Mouse (Mus musculus): ENCODE results near the gene Coq9. TPM values are rescaled to one million over a fixed set of nuclear protein-coding genes. Genes with fewer than 3 reads are reported as not detected.

Gene Coq9
- polyA plus RNA-seq, 1 experiment from 2014 or later = 118 TPM

GRCm38 (mm10) chr8:94857011-94857345 lies 18.9 kb downstream of the Coq9 start:
- 0 out of 2 replicates have a peak, but pooled peaks have one; percentile 2 for ATAC-seq (ENCODE audit: insufficient number of reproducible peaks, low FRiP score)
- Histone ChIP-seq H3K27ac (ENCODE audit: poor library complexity, severe bottlenecking) (no peak overlapping the region), H3K36me3 (peaks cover 53% of the 10 kb centered on the region), H3K9ac (no peak overlapping the region), H3K4me3 (peak overlapping the region; percentile 100; the same call in 1 of the 2 replicates), H3K9me3 (replicated peaks) (no peaks in the 10 kb centered on the region), H3K4me1 (replicated peaks) (peaks cover 20% of the 10 kb centered on the region; the same call in 1 of the 2 replicates), H3K27me3 (replicated peaks) (no peaks in the 10 kb centered on the region), H3K4me2 (peak overlapping the region; percentile 93; the same call in 1 of the 2 replicates)
- 28% methylated on average over 5 of the region's 5 CpGs for WGBS

- peaks cover 26% of the 10 kb centered on the region for H3K4me1 ChIP-seq (replicated peaks)
- H3K4me2 ChIP-seq = peak within 1 kb of the TSS; percentile 93
- peak within 1 kb of the TSS; percentile 100 for H3K4me3 ChIP-seq
- H3K9ac ChIP-seq = peak within 1 kb of the TSS; percentile 99
- H3K36me3 ChIP-seq = peaks cover 55% of the 10 kb centered on the region
- peak within 1 kb of the TSS; percentile 60 for H3K27ac ChIP-seq (ENCODE audit: poor library complexity, severe bottlenecking)
- no peaks in the 10 kb centered on the region for H3K27me3 ChIP-seq (replicated peaks)
- H3K9me3 ChIP-seq (replicated peaks) = no peaks in the 10 kb centered on the region
- peak; percentile 72 for ATAC-seq (ENCODE audit: insufficient number of reproducible peaks, low FRiP score)
- under 1% methylated on average over 68 of the region's 68 CpGs for WGBS
These were observed 19.4 kb downstream of the Coq9 start, which contains the start of gene Polr2c for GRCm38 (mm10) chr8:94857346-94858173. TSS of gene Polr2c (plus strand) at chr8:94857450.

GRCm38 (mm10) chr8:94861352-94861910 lies 23.3 kb downstream of the Coq9 start:
- H3K4me2 ChIP-seq = no peak overlapping the region
- H3K4me1 ChIP-seq (replicated peaks) = peaks cover 28% of the 10 kb centered on the region
- H3K36me3 ChIP-seq = peaks cover 65% of the 10 kb centered on the region
- WGBS = 65% methylated on average over 8 of the region's 8 CpGs
- no peak overlapping the region for H3K4me3 ChIP-seq
- H3K27me3 ChIP-seq (replicated peaks) = no peaks in the 10 kb centered on the region
- no peak overlapping the region for H3K9ac ChIP-seq
- ATAC-seq (ENCODE audit: insufficient number of reproducible peaks, low FRiP score) = no peak
- H3K9me3 ChIP-seq (replicated peaks) = no peaks in the 10 kb centered on the region
- no peak overlapping the region for H3K27ac ChIP-seq (ENCODE audit: poor library complexity, severe bottlenecking)

GRCm38 (mm10) chr8:94862487-94863220 lies 24.5 kb downstream of the Coq9 start:
- no peak overlapping the region for H3K9ac ChIP-seq
- H3K36me3 ChIP-seq = peaks cover 77% of the 10 kb centered on the region
- peak overlapping the region; percentile 37; the same call in 1 of the 2 replicates for H3K27ac ChIP-seq (ENCODE audit: poor library complexity, severe bottlenecking)
- no peaks in the 10 kb centered on the region for H3K27me3 ChIP-seq (replicated peaks)
- peak; percentile 25; the same call in 1 of the 2 replicates for ATAC-seq (ENCODE audit: insufficient number of reproducible peaks, low FRiP score)
- H3K4me3 ChIP-seq = no peak overlapping the region
- WGBS = 74% methylated on average over 12 of the region's 12 CpGs
- no peak overlapping the region for H3K4me2 ChIP-seq
- peaks cover 38% of the 10 kb centered on the region for H3K4me1 ChIP-seq (replicated peaks)
- no peaks in the 10 kb centered on the region for H3K9me3 ChIP-seq (replicated peaks)

- Histone ChIP-seq H3K27me3 (replicated peaks) (no peaks in the 10 kb centered on the region), H3K4me2 (no peak overlapping the region), H3K27ac (ENCODE audit: poor library complexity, severe bottlenecking) (peak overlapping the region; percentile 37; the same call in 1 of the 2 replicates), H3K4me1 (replicated peaks) (peaks cover 43% of the 10 kb centered on the region), H3K9ac (no peak overlapping the region), H3K36me3 (peaks cover 86% of the 10 kb centered on the region), H3K4me3 (no peak overlapping the region), H3K9me3 (replicated peaks) (no peaks in the 10 kb centered on the region)
- no peak for ATAC-seq (ENCODE audit: insufficient number of reproducible peaks, low FRiP score)
- WGBS = 66% methylated on average over 10 of the region's 10 CpGs
These were observed 26.0 kb downstream of the Coq9 start for GRCm38 (mm10) chr8:94863897-94864673.

- WGBS = 81% methylated on average over 10 of the region's 10 CpGs
- Histone ChIP-seq H3K4me1 (replicated peaks) (peaks cover 50% of the 10 kb centered on the region), H3K9me3 (replicated peaks) (no peaks in the 10 kb centered on the region), H3K9ac (no peak overlapping the region), H3K27me3 (replicated peaks) (no peaks in the 10 kb centered on the region), H3K27ac (ENCODE audit: poor library complexity, severe bottlenecking) (no peak overlapping the region), H3K36me3 (peaks cover 89% of the 10 kb centered on the region), H3K4me2 (no peak overlapping the region), H3K4me3 (no peak overlapping the region)
- no peak for ATAC-seq (ENCODE audit: insufficient number of reproducible peaks, low FRiP score)
These were observed 27.2 kb downstream of the Coq9 start for GRCm38 (mm10) chr8:94865292-94865691.

GRCm38 (mm10) chr8:94866921-94867320 lies 28.8 kb downstream of the Coq9 start:
- H3K4me3 ChIP-seq = no peak overlapping the region
- 75% methylated on average over 9 of the region's 9 CpGs for whole genome bisulfite sequencing
- no peaks in the 10 kb centered on the region for H3K27me3 ChIP-seq (replicated peaks)
- H3K9me3 ChIP-seq (replicated peaks) = no peaks in the 10 kb centered on the region
- no peak overlapping the region for H3K27ac ChIP-seq (ENCODE audit: poor library complexity, severe bottlenecking)
- ATAC-seq (ENCODE audit: insufficient number of reproducible peaks, low FRiP score) = no peak
- no peak overlapping the region for H3K9ac ChIP-seq
- H3K4me2 ChIP-seq = no peak overlapping the region
- peaks cover 80% of the 10 kb centered on the region for H3K36me3 ChIP-seq
- H3K4me1 ChIP-seq (replicated peaks) = peaks cover 61% of the 10 kb centered on the region

GRCm38 (mm10) chr8:94869146-94869545 lies 31.0 kb downstream of the Coq9 start:
- H3K4me3 ChIP-seq = 0 out of 2 replicates have a peak overlapping the region, but pooled peaks have one; percentile 44

GRCm38 (mm10) chr8:94870003-94870402 lies 31.9 kb downstream of the Coq9 start:
- Histone ChIP-seq H3K9me3 (replicated peaks) (no peaks in the 10 kb centered on the region), H3K27ac (ENCODE audit: poor library complexity, severe bottlenecking) (peak overlapping the region; percentile 26; the same call in 1 of the 2 replicates), H3K4me2 (peak overlapping the region; percentile 90), H3K4me1 (replicated peaks) (peaks cover 76% of the 10 kb centered on the region), H3K36me3 (peaks cover 49% of the 10 kb centered on the region), H3K4me3 (peak overlapping the region; percentile 44), H3K27me3 (replicated peaks) (no peaks in the 10 kb centered on the region), H3K9ac (peak overlapping the region; percentile 57)
- ATAC-seq (ENCODE audit: insufficient number of reproducible peaks, low FRiP score) = no peak
- WGBS = 52% methylated on average over 4 of the region's 4 CpGs

More at GRCm38 (mm10) chr8:94869146-94869545, 31.0 kb downstream of the Coq9 start:
- Histone ChIP-seq H3K36me3 (peaks cover 58% of the 10 kb centered on the region), H3K9ac (peak overlapping the region; percentile 57), H3K4me1 (replicated peaks) (peaks cover 68% of the 10 kb centered on the region), H3K27me3 (replicated peaks) (no peaks in the 10 kb centered on the region), H3K27ac (ENCODE audit: poor library complexity, severe bottlenecking) (peak overlapping the region; percentile 35), H3K4me2 (peak overlapping the region; percentile 90), H3K9me3 (replicated peaks) (no peaks in the 10 kb centered on the region)
- WGBS = 38% methylated on average over 7 of the region's 7 CpGs
- peak; percentile 7; the same call in 1 of the 2 replicates for ATAC-seq (ENCODE audit: insufficient number of reproducible peaks, low FRiP score)

GRCm38 (mm10) chr8:94870474-94871107 lies 32.5 kb downstream of the Coq9 start:
- peak overlapping the region; percentile 55; the same call in 1 of the 2 replicates for H3K27ac ChIP-seq (ENCODE audit: poor library complexity, severe bottlenecking)
- H3K4me2 ChIP-seq = peak overlapping the region; percentile 90
- 0 out of 2 replicates have a peak, but pooled peaks have one; percentile 1 for ATAC-seq (ENCODE audit: insufficient number of reproducible peaks, low FRiP score)
- peak overlapping the region; percentile 57 for H3K9ac ChIP-seq
- 18% methylated on average over 22 of the region's 22 CpGs for WGBS
- H3K36me3 ChIP-seq = peaks cover 43% of the 10 kb centered on the region
- no peaks in the 10 kb centered on the region for H3K27me3 ChIP-seq (replicated peaks)
- no peaks in the 10 kb centered on the region for H3K9me3 ChIP-seq (replicated peaks)
- peaks cover 82% of the 10 kb centered on the region for H3K4me1 ChIP-seq (replicated peaks)
- peak overlapping the region; percentile 44 for H3K4me3 ChIP-seq
